Mouse (Mus musculus): ENCODE data around the gene Slpi.
A peak's percentile ranks its signal among the peaks of the same experiment; 100 is the strongest.

The Slpi gene

GRCm38 (mm10) chr2:164421306-164421705 is 32.4 kb upstream of the Slpi start:
- DNase-seq (ENCODE audit: low spot score in 2 of 2), result no peak

GRCm38 (mm10) chr2:164419489-164419888 is 30.6 kb upstream of the Slpi start:
- DNase-seq (ENCODE audit: low spot score in 2 of 2), result no peak

GRCm38 (mm10) chr2:164418308-164418875 is 29.5 kb upstream of the Slpi start:
- no peak for DNase-seq (ENCODE audit: low spot score in 2 of 2)

DNA sequence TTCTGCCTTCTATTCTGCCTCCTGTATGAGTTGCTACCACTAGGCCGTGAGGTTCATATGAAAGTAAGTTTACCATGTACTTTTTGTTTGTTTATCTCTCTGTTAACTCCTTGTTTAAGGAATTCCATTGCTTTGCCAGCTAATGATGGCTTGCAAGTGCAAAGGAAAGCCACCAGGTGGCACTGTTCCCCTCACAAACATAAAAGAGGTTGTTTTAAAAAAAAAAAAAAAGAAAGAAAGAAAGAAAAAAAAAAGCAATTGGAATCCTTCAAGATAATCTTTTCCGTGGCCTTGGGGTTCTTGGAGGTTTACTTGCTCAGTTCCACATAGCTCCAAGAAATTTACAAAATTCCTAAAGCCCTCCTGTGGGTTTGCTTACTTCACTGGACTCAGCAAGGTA is 28.3 kb upstream of the Slpi start:
- peak; percentile 7 to 51 for DNase-seq (ENCODE audit: low spot score in 2 of 2)

- DNase-seq (ENCODE audit: low spot score in 2 of 2), result peak in 1 of 2 experiments; percentile 57
Observed at GRCm38 (mm10) chr2:164414581-164414980, 25.7 kb upstream of the Slpi start.

GRCm38 (mm10) chr2:164414167-164414566 is 25.3 kb upstream of the Slpi start:
- no peak for DNase-seq (ENCODE audit: low spot score in 2 of 2)

DNA sequence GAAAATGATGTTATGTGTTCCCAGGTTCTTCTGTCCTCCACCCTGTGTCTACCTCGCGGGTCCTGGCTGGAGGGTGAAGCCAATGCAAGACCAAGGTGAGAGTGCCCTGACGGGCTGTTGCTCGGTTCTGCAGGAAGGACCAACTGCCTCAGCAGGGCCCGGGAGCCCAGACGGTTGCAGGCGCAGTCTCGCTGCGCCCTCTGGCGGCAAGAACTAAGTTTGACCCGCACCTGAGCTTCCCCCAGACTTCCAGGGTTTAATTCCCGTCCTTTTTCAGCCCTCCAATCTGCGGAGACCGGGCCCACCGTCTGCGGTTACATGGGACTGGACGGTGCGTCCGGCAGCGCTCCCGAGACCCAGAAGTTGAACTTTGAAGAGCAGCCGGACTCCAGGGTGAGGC is 18.8 kb upstream of the Slpi start:
- DNase-seq (ENCODE audit: low spot score in 2 of 2), result peak; percentile 16 to 43

GRCm38 (mm10) chr2:164405519-164405918 is 16.6 kb upstream of the Slpi start:
- DNase-seq (ENCODE audit: low spot score in 2 of 2), result no peak

GRCm38 (mm10) chr2:164405060-164405459 is 16.2 kb upstream of the Slpi start, which contains the start of gene Matn4:
Gene Matn4 (minus strand): TSS chr2:164405160.
- no peak for DNase-seq (ENCODE audit: low spot score in 2 of 2)

- DNase-seq (ENCODE audit: low spot score in 2 of 2), result no peak
Observed at GRCm38 (mm10) chr2:164404082-164404990, 15.4 kb upstream of the Slpi start.

DNA sequence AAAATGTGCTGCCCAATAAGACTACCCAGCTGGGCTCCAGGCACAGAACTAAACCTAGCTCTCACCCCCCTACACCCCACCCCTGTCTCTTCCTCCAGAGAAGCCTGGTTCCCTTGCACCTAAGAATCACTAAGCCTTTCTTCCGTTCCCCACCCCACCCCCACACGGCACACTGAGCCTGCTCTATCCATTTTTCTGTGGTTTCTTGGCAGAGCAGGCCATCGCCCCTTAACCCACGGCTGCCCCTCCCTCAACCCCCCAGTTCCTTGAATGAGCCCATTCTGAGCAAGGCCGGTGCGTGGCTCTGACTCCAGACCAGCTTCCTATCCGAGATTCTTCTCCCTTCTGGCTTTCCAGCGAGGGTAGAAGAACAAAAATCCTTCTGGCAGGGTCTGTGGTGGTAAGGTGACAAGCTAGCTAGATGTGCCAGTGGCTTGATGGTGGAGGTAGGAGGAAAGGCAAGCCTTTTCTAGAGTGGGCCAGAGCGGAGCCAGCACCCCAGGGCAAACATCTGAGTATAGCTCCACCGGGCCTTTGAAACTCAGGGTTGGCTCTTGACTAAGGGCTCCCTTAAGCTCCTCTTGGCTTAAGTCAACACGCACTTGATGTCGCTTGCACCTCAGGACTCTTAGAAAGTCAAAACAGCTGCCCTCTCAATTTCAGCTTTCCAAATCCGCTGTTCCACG is 14.6 kb upstream of the Slpi start:
- DNase-seq (ENCODE audit: low spot score in 2 of 2), result no peak

GRCm38 (mm10) chr2:164402906-164403305 is 14.0 kb upstream of the Slpi start, which contains the start of gene Rbpjl:
Gene Rbpjl (plus strand): TSS chr2:164403141.
- DNase-seq (ENCODE audit: low spot score in 2 of 2), result peak; percentile 54 to 76

DNA sequence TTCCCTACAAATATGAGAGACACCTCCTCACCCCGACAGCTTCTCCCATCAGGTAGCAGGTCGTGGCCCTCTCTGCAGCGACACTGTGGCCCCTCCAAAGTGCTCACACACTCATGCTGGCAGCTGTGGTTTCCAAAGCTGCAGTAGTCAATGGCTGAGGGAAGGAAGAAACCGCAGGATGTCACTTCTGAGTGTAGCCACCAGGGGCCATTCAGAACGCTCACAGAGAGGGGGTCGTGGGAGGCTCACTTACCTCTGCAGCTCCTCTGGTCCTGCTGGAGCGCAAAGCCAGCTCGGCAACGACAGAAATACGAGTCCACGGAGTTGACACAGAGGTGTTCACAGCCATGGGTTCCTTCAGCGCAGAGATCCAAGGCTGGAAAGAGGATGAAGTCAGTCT is 8.0 kb upstream of the Slpi start:
- DNase-seq (ENCODE audit: low spot score in 2 of 2), result no peak

GRCm38 (mm10) chr2:164396076-164396475 is 7.2 kb upstream of the Slpi start:
- DNase-seq (ENCODE audit: low spot score in 2 of 2), result no peak

GRCm38 (mm10) chr2:164393126-164393525 is 4.2 kb upstream of the Slpi start:
- no peak for DNase-seq (ENCODE audit: low spot score in 2 of 2)

DNA sequence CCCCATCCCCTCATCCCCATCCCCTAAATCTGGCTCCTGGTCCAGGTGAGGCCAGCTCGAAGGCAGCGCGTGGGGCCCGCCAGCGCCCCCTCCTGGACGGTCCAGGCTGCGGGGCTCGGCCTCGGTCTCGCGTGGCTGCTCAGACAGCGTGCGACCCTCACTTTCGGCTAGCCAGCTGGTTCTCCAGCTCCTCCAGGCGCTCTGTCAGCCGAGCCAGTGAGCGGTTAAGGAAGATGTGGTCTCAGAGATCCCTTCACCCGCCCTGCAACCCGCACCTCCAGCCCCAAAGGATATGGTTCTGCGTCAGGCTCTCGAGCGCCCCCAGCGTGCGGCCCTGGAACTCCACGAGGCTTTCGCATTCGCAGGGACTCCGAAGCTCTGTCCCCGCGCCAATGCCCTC is 604 bp upstream of the Slpi start:
- DNase-seq (ENCODE audit: low spot score in 2 of 2), result peak; percentile 69 to 82

DNA sequence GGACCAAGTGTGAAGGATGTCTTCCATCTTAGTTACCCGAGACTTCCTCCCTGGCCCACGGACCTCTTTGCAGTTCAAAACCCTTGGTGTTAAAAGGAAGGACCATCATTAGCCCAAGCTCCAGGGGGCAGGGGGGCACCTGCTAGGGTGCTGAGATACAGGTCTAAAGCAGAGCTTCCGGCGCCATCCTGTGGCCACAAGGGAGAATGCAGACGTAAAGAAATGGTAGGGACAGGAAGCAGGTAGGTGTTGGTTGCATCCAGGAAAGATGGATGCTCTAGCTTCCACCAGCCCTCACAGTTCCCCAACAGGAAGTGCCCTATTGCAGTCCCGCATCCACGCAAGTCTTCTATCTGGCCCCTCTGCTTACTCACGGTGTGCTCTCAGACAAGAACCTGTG is 1.9 kb downstream of the Slpi start:
- DNase-seq (ENCODE audit: low spot score in 2 of 2), result peak; percentile 25 to 69

- DNase-seq (ENCODE audit: low spot score in 2 of 2), result no peak
Observed at GRCm38 (mm10) chr2:164385927-164386763, 2.8 kb downstream of the Slpi start.

DNA sequence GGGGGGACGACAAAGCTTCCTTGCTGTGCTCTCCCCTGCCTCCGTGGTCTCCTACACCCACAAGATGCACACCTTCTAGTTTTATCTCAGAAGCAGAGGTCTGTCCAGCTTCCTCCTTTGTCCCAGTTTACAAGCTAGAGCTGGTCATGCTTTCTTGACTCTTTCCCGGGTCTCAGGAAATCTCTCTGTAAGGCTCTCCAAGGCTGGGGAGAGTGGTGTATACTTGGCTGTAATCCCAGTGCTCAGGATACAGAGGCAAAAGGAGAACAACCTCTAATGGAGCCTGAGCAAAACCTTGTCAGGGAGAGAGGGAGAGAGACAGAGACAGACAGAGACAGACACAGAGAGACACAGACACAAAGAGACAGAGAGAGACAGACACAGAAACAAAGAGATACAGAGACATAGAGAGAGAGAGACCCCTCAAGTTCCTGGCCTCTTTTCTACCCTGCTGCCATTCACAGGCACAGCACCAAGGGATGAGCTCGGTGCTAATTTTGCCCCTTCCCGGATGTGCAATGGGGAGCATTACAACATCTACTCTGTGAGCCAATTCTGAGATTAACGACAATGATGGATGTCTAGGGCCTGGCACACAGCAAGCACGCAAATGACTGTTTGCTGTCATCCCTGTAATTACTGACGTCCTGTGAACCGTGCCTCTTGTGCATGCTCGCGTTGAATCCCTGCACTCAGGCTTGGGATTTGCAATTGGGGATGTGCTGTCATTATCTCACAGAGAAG is 5.1 kb downstream of the Slpi start:
- no peak for DNase-seq (ENCODE audit: low spot score in 2 of 2)

DNA sequence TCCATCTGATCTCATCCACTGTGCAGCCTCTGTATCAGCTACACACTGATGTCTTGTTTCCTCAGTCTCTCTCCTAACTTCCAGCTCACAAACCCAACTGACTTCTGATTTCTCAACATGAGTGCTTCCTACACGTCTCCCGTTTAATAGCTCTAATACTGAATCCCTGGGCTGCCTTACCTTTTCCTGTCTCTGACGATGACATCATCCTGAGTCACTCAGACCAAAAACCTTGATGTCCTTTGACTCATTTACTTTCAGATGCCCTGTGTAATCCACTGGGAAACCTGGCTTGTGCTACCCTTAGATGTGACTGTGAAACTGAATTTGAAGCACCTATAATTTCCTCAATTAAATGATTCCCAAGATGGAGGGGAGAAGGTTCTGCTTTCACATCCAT is 5.9 kb downstream of the Slpi start:
- no peak for DNase-seq (ENCODE audit: low spot score in 2 of 2)

- DNase-seq (ENCODE audit: low spot score in 2 of 2), result no peak
Observed at GRCm38 (mm10) chr2:164381726-164382125, 7.2 kb downstream of the Slpi start.

Measured in natural killer cell, adult 2 months (primary cell).